Mouse (Mus musculus): ENCODE results near the gene Commd3. TPM values are rescaled to one million over a fixed set of nuclear protein-coding genes. Genes with fewer than 3 reads are reported as not detected.

Commd3 gene
- total RNA-seq (2014; rRNA removed) (137 and 185 TPM in 2 replicates), polyA plus RNA-seq (2015; fragmentation: Nextera tagmentation; extraction: Ambion mirVana) (187 and 191 TPM in 2 replicates)

DNA sequence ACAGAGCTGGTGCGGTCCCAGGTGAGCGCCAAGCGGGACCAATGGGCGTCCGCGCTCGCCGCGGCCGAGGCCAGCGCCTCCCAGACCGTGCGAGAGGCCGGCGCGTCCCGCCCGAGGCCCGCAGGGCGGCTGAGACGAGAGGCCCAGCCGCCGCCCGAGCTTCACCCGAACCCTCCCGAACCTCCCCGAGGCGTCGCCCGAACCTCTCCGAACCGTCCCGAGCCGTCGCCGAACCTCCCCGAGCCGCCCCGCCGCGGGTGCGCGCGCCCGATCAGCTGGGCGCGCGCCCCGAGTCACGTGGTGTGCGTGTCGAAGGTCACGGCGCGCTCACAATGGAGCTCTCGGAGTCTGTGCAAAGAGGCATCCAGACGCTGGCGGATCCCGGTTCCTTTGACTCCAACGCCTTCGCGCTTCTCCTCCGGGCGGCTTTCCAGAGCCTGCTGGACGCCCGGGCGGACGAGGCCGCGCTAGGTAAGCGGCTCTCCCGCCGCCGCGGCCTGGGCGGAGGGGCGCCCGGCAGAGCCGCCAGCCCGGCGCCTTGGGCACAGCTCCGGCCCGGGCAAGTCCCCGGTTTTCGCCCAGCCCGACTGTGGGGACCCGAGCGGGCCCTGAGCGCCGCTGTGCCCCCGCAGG lies at the start of gene Commd3:
Gene Commd3 (plus strand): TSS at position 252 of the 633 bp plus-strand sequence.
- DNase-seq (ENCODE audit: low spot score) (peak; percentile 97), ATAC-seq (peak; percentile 95)
- Histone ChIP-seq H3K27me3 (ENCODE audit: insufficient read depth, low read length) (no peaks in the 10 kb centered on the region), H3K4me3 (ENCODE audit: low read length) (peak within 1 kb of the TSS; percentile 62), H3K9ac (replicated peaks; ENCODE audit: low read length) (peak within 1 kb of the TSS; percentile 91), H3K4me1 (ENCODE audit: insufficient read depth, low read length) (no peaks in the 10 kb centered on the region), H3K27ac (peak within 1 kb of the TSS; percentile 96), H3K36me3 (ENCODE audit: insufficient read depth, low read length) (no peaks in the 10 kb centered on the region), H3K4me2 (ENCODE audit: low read depth, low read length) (peak within 1 kb of the TSS; percentile 83), H3K9me3 (ENCODE audit: low read length) (no peaks in the 10 kb centered on the region)
- no peak for TF ChIP-seq CTCF (IDR thresholded peaks at IDR 0.05; ENCODE audit: low read depth)
- 1% methylated on average over 76 of the region's 91 CpGs for WGBS

DNA sequence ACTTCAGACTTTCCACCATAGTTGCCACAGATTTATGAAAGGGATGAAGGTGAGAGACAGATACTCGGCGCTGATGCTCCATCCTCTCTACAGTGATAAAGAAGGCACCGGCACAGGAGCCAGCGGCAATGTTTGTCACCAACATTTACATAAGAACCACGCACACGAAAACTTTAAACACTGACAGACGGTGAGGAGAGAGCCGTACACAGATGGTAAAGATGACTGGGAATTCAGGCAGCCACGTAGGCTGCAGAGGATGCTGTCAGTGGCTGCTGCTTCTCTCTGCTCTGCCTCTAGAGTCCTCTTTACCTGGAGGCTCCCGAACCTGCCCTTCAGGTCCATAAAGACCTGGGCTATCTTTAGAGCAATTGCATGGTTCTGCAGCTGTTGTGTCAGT lies 49.0 kb upstream of the Commd3 start:
- no peak overlapping the region for H3K4me2 ChIP-seq (ENCODE audit: low read depth, low read length)
- H3K4me3 ChIP-seq (ENCODE audit: low read length): no peak overlapping the region
- H3K9me3 ChIP-seq (ENCODE audit: low read length): no peaks in the 10 kb centered on the region
- no peaks in the 10 kb centered on the region for H3K36me3 ChIP-seq (ENCODE audit: insufficient read depth, low read length)
- no peaks in the 10 kb centered on the region for H3K4me1 ChIP-seq (ENCODE audit: insufficient read depth, low read length)
- 71% methylated on average over 10 of the region's 10 CpGs for WGBS
- ATAC-seq (no peak), DNase-seq (ENCODE audit: low spot score) (no peak)
- TF ChIP-seq CTCF (IDR thresholded peaks at IDR 0.05; ENCODE audit: low read depth): no peak
- no peaks in the 10 kb centered on the region for H3K27me3 ChIP-seq (ENCODE audit: insufficient read depth, low read length)
- H3K9ac ChIP-seq (replicated peaks; ENCODE audit: low read length): no peak overlapping the region
- H3K27ac ChIP-seq: no peak overlapping the region

DNA sequence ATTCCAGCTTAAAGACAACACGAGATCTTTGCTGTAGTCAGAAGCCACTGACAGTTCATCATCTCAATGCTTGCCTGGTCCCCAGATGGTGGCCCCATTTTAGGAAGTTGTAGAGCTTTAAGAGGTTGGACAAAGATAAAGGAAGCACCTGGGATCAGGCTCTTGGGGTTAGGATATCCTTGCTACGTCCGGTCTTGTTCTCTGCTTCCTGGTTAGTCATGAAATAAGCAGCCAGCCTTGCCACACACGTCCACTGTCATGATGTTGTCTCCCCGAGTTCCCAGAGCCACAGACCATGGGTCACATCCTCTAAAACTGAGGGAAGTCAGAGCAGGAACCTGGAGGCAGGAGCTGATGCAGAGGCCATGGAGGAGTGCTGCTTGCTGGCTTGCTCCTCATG lies 41.6 kb upstream of the Commd3 start:
- H3K27ac ChIP-seq: no peak overlapping the region
- H3K4me1 ChIP-seq (ENCODE audit: insufficient read depth, low read length): no peaks in the 10 kb centered on the region
- WGBS: 79% methylated on average over 5 of the region's 5 CpGs
- no peak for TF ChIP-seq CTCF (IDR thresholded peaks at IDR 0.05; ENCODE audit: low read depth)
- no peaks in the 10 kb centered on the region for H3K36me3 ChIP-seq (ENCODE audit: insufficient read depth, low read length)
- H3K4me3 ChIP-seq (ENCODE audit: low read length): no peak overlapping the region
- no peaks in the 10 kb centered on the region for H3K9me3 ChIP-seq (ENCODE audit: low read length)
- no peak overlapping the region for H3K9ac ChIP-seq (replicated peaks; ENCODE audit: low read length)
- no peaks in the 10 kb centered on the region for H3K27me3 ChIP-seq (ENCODE audit: insufficient read depth, low read length)
- no peak for DNase-seq (ENCODE audit: low spot score)
- no peak for ATAC-seq
- no peak overlapping the region for H3K4me2 ChIP-seq (ENCODE audit: low read depth, low read length)

DNA sequence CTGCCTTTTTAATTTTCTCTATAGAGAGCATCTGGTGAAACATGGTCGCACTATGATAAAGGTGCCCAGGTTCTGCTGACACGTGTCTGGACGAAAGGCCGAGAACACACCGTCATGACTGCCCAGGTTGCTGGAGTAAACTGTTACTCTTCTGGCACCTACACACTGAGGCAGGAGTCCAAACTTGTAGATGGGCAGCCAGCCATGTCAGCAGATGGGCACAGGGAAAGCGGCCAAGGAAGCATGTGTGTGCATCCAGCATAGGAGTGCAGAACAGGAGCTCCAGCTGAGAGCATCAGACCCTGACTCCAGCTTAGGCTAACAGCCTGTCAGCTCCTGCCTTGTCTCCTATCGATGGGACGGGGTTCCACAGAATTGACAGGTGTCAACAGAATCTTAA lies 37.1 kb upstream of the Commd3 start:
- Histone ChIP-seq H3K4me3 (ENCODE audit: low read length) (no peak overlapping the region), H3K4me1 (ENCODE audit: insufficient read depth, low read length) (no peaks in the 10 kb centered on the region), H3K4me2 (ENCODE audit: low read depth, low read length) (0 out of 2 replicates have a peak overlapping the region, but pooled peaks have one; percentile 1), H3K27ac (no peak overlapping the region), H3K36me3 (ENCODE audit: insufficient read depth, low read length) (no peaks in the 10 kb centered on the region), H3K9me3 (ENCODE audit: low read length) (no peaks in the 10 kb centered on the region), H3K27me3 (ENCODE audit: insufficient read depth, low read length) (no peaks in the 10 kb centered on the region), H3K9ac (replicated peaks; ENCODE audit: low read length) (no peak overlapping the region)
- WGBS: 49% methylated on average over 8 of the region's 8 CpGs
- DNase-seq (ENCODE audit: low spot score) (peak; percentile 84), ATAC-seq (peak; percentile 93)
- no peak for TF ChIP-seq CTCF (IDR thresholded peaks at IDR 0.05; ENCODE audit: low read depth)

- no peaks in the 10 kb centered on the region for H3K4me1 ChIP-seq (ENCODE audit: insufficient read depth, low read length)
- no peaks in the 10 kb centered on the region for H3K9me3 ChIP-seq (ENCODE audit: low read length)
- no peak overlapping the region for H3K4me2 ChIP-seq (ENCODE audit: low read depth, low read length)
- H3K36me3 ChIP-seq (ENCODE audit: insufficient read depth, low read length): no peaks in the 10 kb centered on the region
- no peak overlapping the region for H3K9ac ChIP-seq (replicated peaks; ENCODE audit: low read length)
- no peak overlapping the region for H3K4me3 ChIP-seq (ENCODE audit: low read length)
- DNase-seq (ENCODE audit: low spot score): no peak
- H3K27me3 ChIP-seq (ENCODE audit: insufficient read depth, low read length): no peaks in the 10 kb centered on the region
- 61% methylated on average over 4 of the region's 4 CpGs for WGBS
- no peak for ATAC-seq
- TF ChIP-seq CTCF (IDR thresholded peaks at IDR 0.05; ENCODE audit: low read depth): no peak
- H3K27ac ChIP-seq: no peak overlapping the region
These were observed 23.6 kb upstream of the Commd3 start for GRCm38 (mm10) chr2:18648563-18648962.

DNA sequence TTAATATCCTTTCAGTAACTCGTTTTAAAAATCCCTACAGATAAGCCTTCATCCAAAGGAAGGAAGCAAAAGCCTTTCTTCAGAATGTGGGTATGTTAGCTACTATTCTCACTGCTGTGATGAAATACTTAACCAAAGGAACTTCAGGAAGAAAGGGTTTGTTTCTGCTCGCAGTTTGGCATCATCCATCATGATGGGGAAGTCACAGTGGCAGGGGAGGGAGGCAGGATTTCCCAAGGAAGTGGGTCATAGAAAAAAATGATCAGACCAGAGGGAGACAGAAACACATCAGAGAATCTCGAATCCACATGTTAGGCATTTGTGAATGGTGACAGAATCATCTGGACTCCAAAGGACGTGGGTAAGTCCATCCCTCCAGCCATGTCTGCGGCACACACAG lies 17.4 kb upstream of the Commd3 start:
- Histone ChIP-seq H3K4me3 (ENCODE audit: low read length) (no peak overlapping the region), H3K36me3 (ENCODE audit: insufficient read depth, low read length) (no peaks in the 10 kb centered on the region), H3K4me2 (ENCODE audit: low read depth, low read length) (no peak overlapping the region), H3K27ac (no peak overlapping the region), H3K9me3 (ENCODE audit: low read length) (no peaks in the 10 kb centered on the region), H3K27me3 (ENCODE audit: insufficient read depth, low read length) (no peaks in the 10 kb centered on the region), H3K4me1 (ENCODE audit: insufficient read depth, low read length) (no peaks in the 10 kb centered on the region), H3K9ac (replicated peaks; ENCODE audit: low read length) (no peak overlapping the region)
- no peak for DNase-seq (ENCODE audit: low spot score)
- WGBS: 68% methylated on average over 5 of the region's 5 CpGs
- no peak for TF ChIP-seq CTCF (IDR thresholded peaks at IDR 0.05; ENCODE audit: low read depth)
- ATAC-seq: no peak

DNA sequence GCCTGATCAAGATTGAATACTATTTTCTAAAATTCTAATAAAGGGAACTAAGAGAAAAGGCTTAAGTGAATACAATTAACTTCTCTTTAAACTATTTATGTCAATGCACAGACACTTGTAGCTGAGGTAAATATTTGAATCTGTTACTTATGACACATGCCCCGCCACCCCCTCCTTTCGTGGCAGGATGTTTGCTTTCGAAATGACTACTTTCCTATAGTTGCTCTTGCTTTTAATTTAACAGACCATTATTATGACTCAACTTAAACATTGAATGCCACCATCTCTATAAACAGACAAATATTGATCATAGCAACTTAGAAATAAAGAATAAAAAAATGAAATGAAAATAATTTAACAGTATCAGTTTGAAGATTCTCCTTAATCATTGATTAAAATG lies 8.2 kb upstream of the Commd3 start:
- 92% methylated on average over 3 of the region's 3 CpGs for WGBS
- no peak overlapping the region for H3K4me2 ChIP-seq (ENCODE audit: low read depth, low read length)
- DNase-seq (ENCODE audit: low spot score): no peak
- H3K9ac ChIP-seq (replicated peaks; ENCODE audit: low read length): no peak overlapping the region
- no peak overlapping the region for H3K27ac ChIP-seq
- TF ChIP-seq CTCF (IDR thresholded peaks at IDR 0.05; ENCODE audit: low read depth): no peak
- no peaks in the 10 kb centered on the region for H3K4me1 ChIP-seq (ENCODE audit: insufficient read depth, low read length)
- H3K36me3 ChIP-seq (ENCODE audit: insufficient read depth, low read length): no peaks in the 10 kb centered on the region
- H3K27me3 ChIP-seq (ENCODE audit: insufficient read depth, low read length): no peaks in the 10 kb centered on the region
- H3K4me3 ChIP-seq (ENCODE audit: low read length): no peak overlapping the region
- H3K9me3 ChIP-seq (ENCODE audit: low read length): no peaks in the 10 kb centered on the region
- ATAC-seq: no peak
